Mouse (Mus musculus) neural tube, embryonic 12.5 days (tissue): ENCODE data around the gene Rtn3. TPM values are rescaled to one million over a fixed set of nuclear protein-coding genes. Genes with fewer than 3 reads are reported as not detected.
A peak's percentile ranks its signal among the peaks of the same experiment; 100 is the strongest.

Experiments used
- ATAC-seq: fragments of 200-750 bp; cut with Nextera tagmentation; 2 replicates; pipeline ENCODE4 v1.8.0; 2017; ENCODE audit warnings: low read depth, mild to moderate bottlenecking, moderate TSS enrichment, moderate library complexity; ENCODE audit not compliant: low FRiP score
- H3K27ac ChIP-seq: fragments of 300-500 bp; sonication (generic); 2 replicates; pipeline ENCODE4 v1.5.1; 2016
- H3K27me3 ChIP-seq: fragments of 300-500 bp; sonication (generic); replicated peaks from 2 replicates; pipeline ENCODE4 v1.6.1; 2016; ENCODE audit warnings: mild to moderate bottlenecking
- H3K36me3 ChIP-seq: fragments of 300-500 bp; sonication (generic); 2 replicates; pipeline ENCODE4 v1.6.1; 2016; ENCODE audit warnings: mild to moderate bottlenecking
- H3K4me1 ChIP-seq: fragments of 300-500 bp; sonication (generic); 2 replicates; pipeline ENCODE4 v1.6.1; 2016
- H3K4me2 ChIP-seq: fragments of 300-500 bp; sonication (generic); replicated peaks from 2 replicates; pipeline ENCODE4 v1.6.1; 2016; ENCODE audit warnings: mild to moderate bottlenecking
- H3K4me3 ChIP-seq: fragments of 300-500 bp; sonication (generic); 2 replicates; pipeline ENCODE4 v1.5.1; 2016
- H3K9ac ChIP-seq: fragments of 300-500 bp; sonication (generic); 2 replicates; pipeline ENCODE4 v1.6.1; 2016; ENCODE audit warnings: mild to moderate bottlenecking
- H3K9me3 ChIP-seq: fragments of 300-500 bp; sonication (generic); 2 replicates; pipeline ENCODE4 v1.6.1; 2016; ENCODE audit warnings: mild to moderate bottlenecking
- WGBS: fragments of 180-500 bp; shearing (Covaris S2); methylation state at CpG from one replicate; pipeline ENCODE4 v1.1.7; 2016; 5-methylcytosine and 5-hydroxymethylcytosine counted together
- polyA plus RNA-seq: library from polyadenylated mRNA; unstranded; fragments of >200 nt; fragmentation: Nextera tagmentation; extraction: Ambion mirVana; gene quantifications from 2 replicates; pipeline ENCODE4 v1.2.1, GENCODE M21; 2016

Rtn3 gene
- polyA plus RNA-seq, 1 experiment from 2014 or later, result 430 TPM

DNA sequence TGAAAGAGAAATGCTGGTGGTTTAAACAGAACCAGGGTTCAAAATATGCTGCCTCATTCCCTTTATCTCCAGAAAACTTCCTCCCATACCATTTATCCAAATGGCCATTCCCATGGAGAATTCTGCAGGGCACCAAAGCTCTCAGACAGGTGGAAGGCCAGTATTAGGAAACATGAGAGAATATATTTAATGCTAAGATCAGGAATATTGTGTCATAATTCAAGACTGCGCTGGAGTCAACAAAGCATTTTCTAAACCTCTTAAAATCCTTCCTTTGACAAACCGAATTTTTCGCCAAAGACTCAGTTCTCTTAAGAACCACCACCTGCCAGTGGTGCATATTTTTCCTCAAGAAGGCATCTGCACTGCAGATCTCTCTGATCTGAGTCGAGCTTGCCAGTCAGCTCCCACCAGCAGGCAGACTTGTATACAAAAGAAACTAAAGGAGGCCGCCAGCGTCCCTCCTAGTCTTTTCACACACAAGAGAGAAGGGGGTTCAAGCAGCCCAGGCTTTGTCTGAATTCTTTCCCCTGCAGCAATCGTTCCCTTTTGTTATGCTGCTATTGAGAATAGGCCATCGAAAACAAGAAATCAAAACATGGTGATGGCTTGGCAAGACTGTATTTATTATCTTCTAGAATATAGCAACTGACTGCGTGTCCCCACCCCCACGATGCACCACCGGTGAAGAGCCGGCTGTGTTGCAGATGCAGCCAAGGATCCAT lies 1.4 kb downstream of the Rtn3 start:
- peak overlapping the region; percentile 69 for H3K4me2 ChIP-seq
- no peaks in the 10 kb centered on the region for H3K27me3 ChIP-seq
- peak overlapping the region; percentile 99 for H3K4me3 ChIP-seq
- H3K36me3 ChIP-seq, result peaks cover 8% of the 10 kb centered on the region
- 2% methylated on average over 12 of the region's 12 CpGs for WGBS
- no peaks in the 10 kb centered on the region for H3K9me3 ChIP-seq
- peak; percentile 38; the same call in 1 of the 2 replicates for ATAC-seq
- H3K4me1 ChIP-seq, result peaks cover 17% of the 10 kb centered on the region
- H3K9ac ChIP-seq, result peak overlapping the region; percentile 97
- H3K27ac ChIP-seq, result peak overlapping the region; percentile 63; the same call in 1 of the 2 replicates

GRCm38 (mm10) chr19:7479751-7480248 lies 3.3 kb downstream of the Rtn3 start:
- Histone ChIP-seq H3K27me3 (no peaks in the 10 kb centered on the region), H3K27ac (no peak overlapping the region), H3K9me3 (no peaks in the 10 kb centered on the region), H3K4me3 (no peak overlapping the region), H3K36me3 (peaks cover 8% of the 10 kb centered on the region), H3K4me2 (peak overlapping the region; percentile 69; the same call in 1 of the 2 replicates), H3K4me1 (peaks cover 17% of the 10 kb centered on the region), H3K9ac (no peak overlapping the region)
- WGBS, result 96% methylated on average over 3 of the region's 3 CpGs
- no peak for ATAC-seq

GRCm38 (mm10) chr19:7470643-7471042 lies 12.4 kb downstream of the Rtn3 start:
- no peaks in the 10 kb centered on the region for H3K27me3 ChIP-seq
- H3K4me3 ChIP-seq, result no peak overlapping the region
- WGBS, result 97% methylated on average over 2 of the region's 2 CpGs
- H3K4me2 ChIP-seq, result no peak overlapping the region
- H3K36me3 ChIP-seq, result peaks cover 13% of the 10 kb centered on the region; the same call in 1 of the 2 replicates
- H3K4me1 ChIP-seq, result no peaks in the 10 kb centered on the region
- H3K9ac ChIP-seq, result no peak overlapping the region
- no peaks in the 10 kb centered on the region for H3K9me3 ChIP-seq
- ATAC-seq, result no peak
- no peak overlapping the region for H3K27ac ChIP-seq

DNA sequence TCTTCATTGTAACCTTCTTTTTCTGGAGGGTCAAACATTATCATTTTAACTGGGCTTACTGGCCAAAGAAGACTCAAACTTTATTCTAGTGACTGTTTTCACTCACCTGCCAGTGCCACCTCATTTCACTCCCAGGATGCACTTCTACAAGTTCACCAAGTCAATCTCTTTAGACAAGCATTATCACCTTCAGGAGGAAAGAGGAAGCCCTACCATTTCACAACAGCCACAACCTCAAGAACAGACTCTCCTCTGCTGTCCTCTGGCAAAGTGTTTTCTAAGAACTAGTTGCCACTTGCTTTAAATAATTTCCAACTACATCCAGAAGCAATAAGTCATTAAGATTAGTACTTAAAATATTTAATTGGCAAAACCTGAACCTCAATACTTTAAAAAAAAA lies 15.2 kb downstream of the Rtn3 start:
- H3K36me3 ChIP-seq, result peaks cover 7% of the 10 kb centered on the region; the same call in 1 of the 2 replicates
- no peak overlapping the region for H3K4me3 ChIP-seq
- no peaks in the 10 kb centered on the region for H3K9me3 ChIP-seq
- H3K4me1 ChIP-seq, result no peaks in the 10 kb centered on the region
- no peak overlapping the region for H3K27ac ChIP-seq
- H3K27me3 ChIP-seq, result no peaks in the 10 kb centered on the region
- no peak for ATAC-seq
- no peak overlapping the region for H3K4me2 ChIP-seq
- H3K9ac ChIP-seq, result no peak overlapping the region

DNA sequence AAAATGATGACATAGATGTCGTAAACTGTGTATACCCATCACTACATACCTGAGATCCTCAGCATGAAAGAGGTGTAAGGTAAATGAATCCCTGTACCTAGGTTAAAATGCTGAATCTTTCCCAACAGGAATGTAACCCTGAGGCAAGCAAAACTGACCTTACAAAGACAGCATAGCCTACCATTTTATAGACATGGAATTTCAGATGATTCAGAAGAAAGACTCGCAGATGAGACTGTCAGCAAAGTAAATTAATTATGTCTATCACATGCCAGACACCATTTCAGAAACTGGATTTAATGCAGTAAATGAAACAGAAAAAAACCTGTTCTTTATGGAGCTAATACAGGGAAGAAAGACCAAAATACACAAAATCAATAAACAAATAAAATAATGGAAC lies 23.7 kb downstream of the Rtn3 start:
- H3K4me1 ChIP-seq, result no peaks in the 10 kb centered on the region; the same call in 1 of the 2 replicates
- no peak overlapping the region for H3K4me3 ChIP-seq
- H3K36me3 ChIP-seq, result peaks cover 11% of the 10 kb centered on the region
- ATAC-seq, result no peak
- H3K27ac ChIP-seq, result no peak overlapping the region
- no peak overlapping the region for H3K4me2 ChIP-seq
- WGBS, result 91% methylated on average over 2 of the region's 2 CpGs
- H3K9ac ChIP-seq, result no peak overlapping the region
- no peaks in the 10 kb centered on the region for H3K9me3 ChIP-seq
- H3K27me3 ChIP-seq, result no peaks in the 10 kb centered on the region

- H3K9ac ChIP-seq, result no peak overlapping the region
- no peaks in the 10 kb centered on the region for H3K27me3 ChIP-seq
- H3K9me3 ChIP-seq, result no peaks in the 10 kb centered on the region
- H3K36me3 ChIP-seq, result peaks cover 11% of the 10 kb centered on the region
- H3K4me3 ChIP-seq, result no peak overlapping the region
- no peak overlapping the region for H3K4me2 ChIP-seq
- H3K27ac ChIP-seq, result no peak overlapping the region
- no peak for ATAC-seq
- H3K4me1 ChIP-seq, result no peaks in the 10 kb centered on the region; the same call in 1 of the 2 replicates
Measured at GRCm38 (mm10) chr19:7458901-7459300, 24.2 kb downstream of the Rtn3 start.

GRCm38 (mm10) chr19:7456803-7457202 lies 26.3 kb downstream of the Rtn3 start:
- Histone ChIP-seq H3K9me3 (no peaks in the 10 kb centered on the region), H3K4me3 (no peak overlapping the region), H3K27me3 (no peaks in the 10 kb centered on the region), H3K9ac (no peak overlapping the region), H3K27ac (no peak overlapping the region), H3K4me1 (no peaks in the 10 kb centered on the region; the same call in 1 of the 2 replicates), H3K4me2 (no peak overlapping the region), H3K36me3 (peaks cover 11% of the 10 kb centered on the region)
- whole genome bisulfite sequencing, result 77% methylated on average over 2 of the region's 2 CpGs
- no peak for ATAC-seq

DNA sequence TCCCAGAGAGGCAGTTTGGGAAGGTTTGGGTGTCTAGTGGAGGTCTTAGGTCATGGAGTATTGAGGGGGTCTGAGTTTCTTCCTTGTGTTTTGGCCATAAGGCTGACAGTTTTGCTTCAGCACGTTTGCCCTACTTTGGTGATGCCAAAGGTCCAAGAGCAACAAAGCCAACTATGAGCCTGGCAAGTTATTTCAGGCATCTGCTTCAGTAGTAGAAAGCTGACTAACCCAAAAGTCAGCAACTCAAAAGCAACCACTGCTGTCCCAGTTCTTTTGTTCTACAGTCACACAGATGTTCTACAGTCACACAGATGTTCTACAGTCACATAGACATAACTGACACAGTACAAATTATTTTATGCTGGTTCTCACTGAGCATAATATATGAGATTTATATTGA lies 37.5 kb downstream of the Rtn3 start:
- no peak overlapping the region for H3K4me3 ChIP-seq
- no peak overlapping the region for H3K9ac ChIP-seq
- 75% methylated on average over 1 of the region's 1 CpGs for WGBS
- no peak overlapping the region for H3K4me2 ChIP-seq
- H3K9me3 ChIP-seq, result no peaks in the 10 kb centered on the region
- ATAC-seq, result no peak
- no peak overlapping the region for H3K27ac ChIP-seq
- H3K36me3 ChIP-seq, result peaks cover 13% of the 10 kb centered on the region; the same call in 1 of the 2 replicates
- H3K27me3 ChIP-seq, result no peaks in the 10 kb centered on the region
- peaks cover 3% of the 10 kb centered on the region; the same call in 1 of the 2 replicates for H3K4me1 ChIP-seq

DNA sequence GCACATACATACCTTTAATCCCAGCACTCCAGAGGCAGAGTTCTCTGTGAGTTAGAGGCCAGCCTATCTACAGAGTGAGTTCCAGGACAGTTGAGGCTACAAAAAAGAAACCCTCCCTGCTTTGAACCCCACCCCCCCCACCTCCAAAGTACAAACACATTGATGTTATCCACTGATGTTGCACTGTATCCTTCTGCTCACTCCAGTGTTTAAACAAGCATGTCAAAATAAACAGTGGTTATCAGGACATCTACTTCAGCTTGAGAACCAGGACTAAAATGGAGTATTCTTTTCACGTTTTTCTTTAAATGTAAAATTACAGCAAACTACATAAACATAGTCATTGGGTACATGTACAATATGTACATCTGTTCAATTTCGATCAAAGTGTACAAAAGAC lies 38.0 kb downstream of the Rtn3 start:
- no peaks in the 10 kb centered on the region for H3K27me3 ChIP-seq
- peaks cover 13% of the 10 kb centered on the region; the same call in 1 of the 2 replicates for H3K36me3 ChIP-seq
- ATAC-seq, result no peak
- H3K9me3 ChIP-seq, result no peaks in the 10 kb centered on the region
- H3K27ac ChIP-seq, result no peak overlapping the region
- no peak overlapping the region for H3K4me3 ChIP-seq
- H3K4me1 ChIP-seq, result peaks cover 3% of the 10 kb centered on the region; the same call in 1 of the 2 replicates
- WGBS, result 97% methylated on average over 2 of the region's 2 CpGs
- H3K9ac ChIP-seq, result no peak overlapping the region
- no peak overlapping the region for H3K4me2 ChIP-seq

- Histone ChIP-seq H3K27me3 (no peaks in the 10 kb centered on the region), H3K4me3 (no peak overlapping the region), H3K4me1 (peaks cover 3% of the 10 kb centered on the region; the same call in 1 of the 2 replicates), H3K27ac (0 out of 2 replicates have a peak overlapping the region, but pooled peaks have one; percentile 23), H3K9ac (no peak overlapping the region), H3K4me2 (no peak overlapping the region), H3K9me3 (no peaks in the 10 kb centered on the region), H3K36me3 (peaks cover 10% of the 10 kb centered on the region; the same call in 1 of the 2 replicates)
- no peak for ATAC-seq
- WGBS, result 54% methylated on average over 14 of the region's 14 CpGs
Measured at GRCm38 (mm10) chr19:7441493-7441892, 41.6 kb downstream of the Rtn3 start.

DNA sequence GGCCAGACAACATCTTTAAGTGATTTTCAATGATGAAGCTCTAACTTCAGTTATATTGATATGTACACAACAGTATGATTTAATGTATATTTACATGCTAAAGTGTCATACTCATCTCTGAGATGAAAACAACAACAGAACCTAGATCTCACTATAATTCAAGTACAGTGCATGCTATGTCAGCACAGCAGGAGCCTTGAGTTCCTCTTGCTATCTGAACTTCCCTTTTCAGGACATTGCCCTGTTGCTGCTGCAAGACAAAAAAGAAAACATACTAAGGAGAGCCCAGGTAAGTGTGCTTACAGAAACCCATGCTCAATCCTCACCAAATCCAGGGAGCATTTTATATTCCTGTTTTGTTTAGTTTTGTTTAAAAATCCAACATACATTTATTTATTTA lies 44.8 kb downstream of the Rtn3 start:
- H3K27ac ChIP-seq, result no peak overlapping the region
- no peak for ATAC-seq
- no peaks in the 10 kb centered on the region for H3K9me3 ChIP-seq
- no peak overlapping the region for H3K9ac ChIP-seq
- H3K27me3 ChIP-seq, result no peaks in the 10 kb centered on the region
- no peak overlapping the region for H3K4me3 ChIP-seq
- peaks cover 3% of the 10 kb centered on the region; the same call in 1 of the 2 replicates for H3K4me1 ChIP-seq
- peaks cover 19% of the 10 kb centered on the region for H3K36me3 ChIP-seq
- H3K4me2 ChIP-seq, result no peak overlapping the region

DNA sequence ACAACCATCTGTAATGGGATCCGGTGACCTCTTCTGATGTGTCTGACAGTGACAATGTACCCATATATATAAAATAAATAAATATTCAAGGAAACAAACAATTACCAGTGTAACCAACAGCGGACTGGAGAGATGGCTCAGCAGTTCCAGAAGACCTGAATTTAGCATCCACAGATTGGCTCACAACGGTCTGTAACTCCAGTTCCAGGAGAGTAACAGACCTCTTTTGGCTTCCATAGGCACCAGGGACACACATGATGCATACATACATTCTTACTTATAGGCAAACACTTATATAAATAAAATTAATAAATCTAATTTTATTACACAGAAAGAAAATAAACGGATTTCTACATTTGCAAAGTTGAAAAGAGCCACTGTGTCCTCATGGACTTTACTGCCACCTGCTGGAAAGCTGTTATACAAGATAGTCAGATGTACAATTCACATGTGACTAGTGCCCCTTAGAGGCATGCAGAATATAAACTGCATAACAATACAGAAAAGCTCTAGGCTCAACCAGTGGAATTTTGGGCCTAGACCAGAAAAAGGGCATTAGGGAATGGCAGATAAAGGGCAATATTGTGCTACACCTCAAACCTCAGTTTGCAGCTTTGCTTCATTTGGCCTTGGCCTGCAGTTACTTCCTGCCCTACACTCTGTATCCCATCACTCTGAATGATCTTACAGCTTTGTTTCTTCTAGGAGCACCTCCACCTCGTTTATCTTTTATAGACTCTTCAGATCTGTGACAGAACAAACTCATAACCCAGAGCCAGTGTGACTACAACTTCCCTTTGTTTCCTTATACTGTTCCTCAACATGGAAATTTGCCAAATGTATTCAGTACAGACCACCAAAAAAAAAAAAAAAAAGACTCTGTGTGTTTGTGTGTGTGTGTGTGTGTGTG lies 46.8 kb downstream of the Rtn3 start:
- Histone ChIP-seq H3K9me3 (no peaks in the 10 kb centered on the region), H3K27me3 (no peaks in the 10 kb centered on the region), H3K36me3 (peaks cover 38% of the 10 kb centered on the region), H3K4me1 (peaks cover under 1% of the 10 kb centered on the region; the same call in 1 of the 2 replicates), H3K4me3 (no peak overlapping the region), H3K9ac (no peak overlapping the region), H3K27ac (no peak overlapping the region), H3K4me2 (no peak overlapping the region)
- ATAC-seq, result no peak
- 79% methylated on average over 5 of the region's 5 CpGs for WGBS
